Mouse (Mus musculus) cerebellum, adult 9-11 months (tissue): ENCODE data around the gene Rfx7.
"Not testable (repeated sequence)": the region's sequence is repeated elsewhere in the genome, so short reads cannot be mapped to it uniquely, and the experiment has no call there.

Source experiments
- DNase-seq: peaks from one replicate; pipeline ENCODE4 v3.0.0; 2022

The Rfx7 gene

GRCm38 (mm10) chr9:72641093-72641680, 109.1 kb downstream of the Rfx7 start:
- no peak for DNase-seq

- DNase-seq, result not testable (repeated sequence)
These were observed 110.9 kb downstream of the Rfx7 start for GRCm38 (mm10) chr9:72642756-72643447.

GRCm38 (mm10) chr9:72643651-72644417, 111.8 kb downstream of the Rfx7 start:
- no peak for DNase-seq

GRCm38 (mm10) chr9:72644418-72645110, 112.5 kb downstream of the Rfx7 start:
- no peak for DNase-seq

- DNase-seq, result no peak
These were observed 117.7 kb downstream of the Rfx7 start for GRCm38 (mm10) chr9:72649781-72650180.

- no peak for DNase-seq
These were observed 120.9 kb downstream of the Rfx7 start for GRCm38 (mm10) chr9:72652961-72653360.

- no peak for DNase-seq
These were observed 121.5 kb downstream of the Rfx7 start for GRCm38 (mm10) chr9:72653533-72653932.

GRCm38 (mm10) chr9:72654593-72655242, 122.7 kb downstream of the Rfx7 start:
- peak; percentile 43 for DNase-seq

- peak; percentile 20 for DNase-seq
These were observed 123.6 kb downstream of the Rfx7 start for GRCm38 (mm10) chr9:72655602-72656001.

- no peak for DNase-seq
These were observed 124.5 kb downstream of the Rfx7 start for GRCm38 (mm10) chr9:72656491-72656890.

GRCm38 (mm10) chr9:72656940-72657339, 124.9 kb downstream of the Rfx7 start:
- no peak for DNase-seq

GRCm38 (mm10) chr9:72657694-72658093, 125.7 kb downstream of the Rfx7 start:
- DNase-seq, result no peak

GRCm38 (mm10) chr9:72660139-72660538, 128.1 kb downstream of the Rfx7 start:
- no peak for DNase-seq

- no peak for DNase-seq
These were observed 128.9 kb downstream of the Rfx7 start for GRCm38 (mm10) chr9:72660911-72661310.

- no peak for DNase-seq
These were observed 129.5 kb downstream of the Rfx7 start for GRCm38 (mm10) chr9:72661561-72661894.

- DNase-seq, result peak; percentile 95
These were observed 130.0 kb downstream of the Rfx7 start, which contains the start of gene Nedd4 for GRCm38 (mm10) chr9:72661895-72662661. Gene Nedd4, plus strand, starts transcription at chr9:72662346.

- peak; percentile 81 for DNase-seq
These were observed 130.9 kb downstream of the Rfx7 start for GRCm38 (mm10) chr9:72662691-72663533.

- DNase-seq, result no peak
These were observed 131.5 kb downstream of the Rfx7 start for GRCm38 (mm10) chr9:72663534-72663918.

- peak; percentile 30 for DNase-seq
These were observed 132.6 kb downstream of the Rfx7 start for GRCm38 (mm10) chr9:72664409-72665351.

GRCm38 (mm10) chr9:72665517-72665916, 133.5 kb downstream of the Rfx7 start:
- DNase-seq, result no peak
